Comparison of ENCODE assay signal across 8 mouse cellular contexts in the genomic region with DNA sequence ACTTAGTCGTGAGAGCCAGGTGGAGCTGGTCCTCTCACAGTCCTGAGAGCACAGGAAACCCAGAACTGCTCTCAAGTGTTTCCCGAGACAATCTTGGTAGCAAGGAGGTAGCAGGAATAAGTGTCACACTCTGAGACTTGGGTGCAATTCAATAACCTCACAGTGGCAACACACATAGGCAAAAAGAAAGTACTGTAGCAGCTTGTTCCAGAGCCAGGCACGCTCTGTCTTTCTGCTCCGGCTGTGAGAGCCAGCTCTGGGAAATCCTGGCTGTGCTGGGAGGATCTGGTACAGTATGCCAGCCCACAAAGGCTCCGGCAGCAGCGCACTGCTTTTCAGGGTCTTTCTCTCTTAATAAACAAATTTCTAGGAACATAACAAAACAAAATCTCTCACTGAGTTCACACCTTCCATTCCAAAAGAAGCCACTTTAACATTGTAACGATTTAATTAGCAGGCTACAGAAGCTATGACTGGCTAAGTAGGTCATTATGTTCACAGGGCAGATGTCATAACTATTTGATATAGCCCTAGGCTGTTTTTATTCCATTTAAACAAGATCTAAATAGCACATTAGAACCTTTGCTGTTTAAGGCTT. TPM values are rescaled to one million over a fixed set of nuclear protein-coding genes. Genes with fewer than 3 reads are reported as not detected.
A peak's percentile ranks its signal among the peaks of the same experiment; 100 is the strongest.
DNase-seq lines count a peak whose midpoint lies in the region; ATAC-seq and TF ChIP-seq lines count a peak whose summit lies in the region.

No protein-coding gene starts in this region.

- no peaks in the 10 kb centered on the region for H3K27me3 ChIP-seq in spleen, adult 2 months (ENCODE audit: control insufficient read depth, insufficient read depth, low read length)
- H3K27me3 ChIP-seq in hindbrain, postnatal 0 days (ENCODE audit: insufficient read depth, low read length) = no peaks in the 10 kb centered on the region
- no peaks in the 10 kb centered on the region for H3K27me3 ChIP-seq in liver, embryonic 15.5 days

- H3K4me1 ChIP-seq in spleen, adult 2 months (ENCODE audit: control insufficient read depth, insufficient read depth, insufficient read length) = no peaks in the 10 kb centered on the region; the same call in 1 of the 2 replicates
- H3K4me1 ChIP-seq in hindbrain, postnatal 0 days (ENCODE audit: insufficient read depth, low read length) = 0 out of 2 replicates have a peak, but pooled peaks cover 6% of the 10 kb centered on the region
- H3K4me1 ChIP-seq in liver, embryonic 15.5 days (replicated peaks) = peaks cover 25% of the 10 kb centered on the region

- H3K9me3 ChIP-seq in hindbrain, postnatal 0 days (ENCODE audit: low read length) = no peaks in the 10 kb centered on the region
- H3K9me3 ChIP-seq in liver, embryonic 15.5 days (replicated peaks) = no peaks in the 10 kb centered on the region

- 0 out of 2 replicates have a peak, but pooled peaks cover 4% of the 10 kb centered on the region for H3K36me3 ChIP-seq in spleen, adult 2 months (ENCODE audit: control insufficient read depth, insufficient read depth, low read length)
- no peaks in the 10 kb centered on the region for H3K36me3 ChIP-seq in hindbrain, postnatal 0 days (ENCODE audit: insufficient read depth, low read length)
- 0 out of 2 replicates have a peak, but pooled peaks cover 2% of the 10 kb centered on the region for H3K36me3 ChIP-seq in liver, embryonic 15.5 days (replicated peaks)

- peak overlapping the region; percentile 83 for H3K4me2 ChIP-seq in hindbrain, postnatal 0 days (ENCODE audit: low read depth, low read length)
- peak overlapping the region; percentile 99 for H3K4me2 ChIP-seq in liver, embryonic 15.5 days

- TF ChIP-seq CTCF in spleen, adult 2 months (IDR thresholded peaks at IDR 0.05; ENCODE audit: extremely low read depth, insufficient read depth, insufficient read length, insufficient replicate concordance) = no peak
- TF ChIP-seq CTCF in hindbrain, postnatal 0 days (IDR thresholded peaks at IDR 0.05; ENCODE audit: low read depth) = no peak

- WGBS in spleen, adult 2 months = 80% methylated on average over 7 of the region's 7 CpGs
- 29% methylated on average over 7 of the region's 7 CpGs for WGBS in hindbrain, postnatal 0 days
- WGBS in liver, embryonic 15.5 days (ENCODE audit: insufficient replicate concordance) = 74% methylated on average over 7 of the region's 7 CpGs

- ATAC-seq in hindbrain, postnatal 0 days = no peak
- ATAC-seq in liver, embryonic 15.5 days (ENCODE audit: insufficient read depth) = no peak

- H3K27ac ChIP-seq in spleen, adult 2 months (ENCODE audit: insufficient read depth, low read length) = no peak overlapping the region
- peak overlapping the region; percentile 61 for H3K27ac ChIP-seq in hindbrain, postnatal 0 days
- H3K27ac ChIP-seq in liver, embryonic 15.5 days (replicated peaks) = no peak overlapping the region

- peak overlapping the region; percentile 84; the same call in 1 of the 2 replicates for H3K9ac ChIP-seq in hindbrain, postnatal 0 days (replicated peaks; ENCODE audit: low read length)
- no peak overlapping the region for H3K9ac ChIP-seq in liver, embryonic 15.5 days

- no peak for TF ChIP-seq POLR2A in spleen, adult 2 months (IDR thresholded peaks at IDR 0.05; ENCODE audit: low read depth, low read length)

- peak overlapping the region; percentile 98; the same call in 1 of the 2 replicates for H3K4me3 ChIP-seq in spleen, adult 2 months (ENCODE audit: extremely low read depth, insufficient read depth, insufficient read length)
- peak overlapping the region; percentile 93 for H3K4me3 ChIP-seq in hindbrain, postnatal 0 days (ENCODE audit: low read length)
- peak overlapping the region; percentile 87 for H3K4me3 ChIP-seq in liver, embryonic 15.5 days (replicated peaks)

- peak; percentile 39 for DNase-seq in cerebellum, adult 9-11 months
- DNase-seq in cerebellum, adult 8-10 months = no peak
- no peak for DNase-seq in spleen, adult 2 months (ENCODE audit: low read depth in 1 of 2, low spot score in 2 of 2)
- DNase-seq in spleen, postnatal 14 days (ENCODE audit: low spot score in 2 of 2) = no peak
- DNase-seq in hindbrain, postnatal 0 days (ENCODE audit: low spot score) = peak; percentile 51
- peak; percentile 64 for DNase-seq in telencephalon, adult 2 months (ENCODE audit: low read depth, low spot score)
- no peak for DNase-seq in urinary bladder, postnatal 4 days (ENCODE audit: low spot score in 2 of 2)

RNA-seq across cellular contexts. Expression of a gene that starts 1.5 kb away (rescaled TPM):
- 3.4 and 4.5 TPM in 2 replicates for polyA plus RNA-seq in spleen, adult 2 months (2012; rRNA removed)
- total RNA-seq in hindbrain, postnatal 0 days (2014; rRNA removed) = 92.6 and 96.2 TPM in 2 replicates
- polyA plus RNA-seq in hindbrain, postnatal 0 days (2015; fragmentation: Nextera tagmentation; extraction: Ambion mirVana) = 27.5 and 31.0 TPM in 2 replicates
- 2.3 and 2.5 TPM in 2 replicates for polyA plus RNA-seq in liver, embryonic 15.5 days (2015; fragmentation: Nextera tagmentation; extraction: Ambion mirVana)

RNA-seq across cellular contexts. Expression of a gene that starts 12.1 kb away (rescaled TPM):
- polyA plus RNA-seq in spleen, adult 2 months (2012; rRNA removed) = 4.4 and 5.5 TPM in 2 replicates
- total RNA-seq in hindbrain, postnatal 0 days (2014; rRNA removed) = 11.4 and 13.3 TPM in 2 replicates
- polyA plus RNA-seq in hindbrain, postnatal 0 days (2015; fragmentation: Nextera tagmentation; extraction: Ambion mirVana) = 8.8 and 10.6 TPM in 2 replicates
- 5.5 and 5.7 TPM in 2 replicates for polyA plus RNA-seq in liver, embryonic 15.5 days (2015; fragmentation: Nextera tagmentation; extraction: Ambion mirVana)

RNA-seq across cellular contexts. Expression of a gene that starts 36.9 kb away (rescaled TPM):
- polyA plus RNA-seq in spleen, adult 2 months (2012; rRNA removed) = 0.04 and 0.07 TPM in 2 replicates
- 0.93 TPM in 1 of 2 replicates, not detected in the other for total RNA-seq in hindbrain, postnatal 0 days (2014; rRNA removed)
- polyA plus RNA-seq in hindbrain, postnatal 0 days (2015; fragmentation: Nextera tagmentation; extraction: Ambion mirVana) = 0.08 and 0.09 TPM in 2 replicates
- polyA plus RNA-seq in liver, embryonic 15.5 days (2015; fragmentation: Nextera tagmentation; extraction: Ambion mirVana) = not detected in 2 replicates

Comparison
In these comparisons a context has a peak if more than half of its experiments do, and no peak if none do; other contexts are left out.
1. DNase-seq: peak in cerebellum, adult 9-11 months (single experiment), hindbrain, postnatal 0 days (single experiment) and telencephalon, adult 2 months (single experiment); none in cerebellum, adult 8-10 months (single experiment), spleen, adult 2 months (0 of 2), spleen, postnatal 14 days (0 of 2) and urinary bladder, postnatal 4 days (0 of 2).
2. Peak in every context shown above with its lines, with median percentiles within 50 percentile points of each other: H3K4me3 ChIP-seq.